Mouse (Mus musculus) kidney, postnatal 0 days (tissue): ENCODE data around the gene Eif5a2. TPM values are rescaled to one million over a fixed set of nuclear protein-coding genes. Genes with fewer than 3 reads are reported as not detected.

ENCODE experiments used
- ATAC-seq: fragments of 200-750 bp; cut with Nextera tagmentation; replicated peaks from 2 replicates; pipeline ENCODE4 v1.8.0; 2017; ENCODE audit warnings: low read depth, moderate number of reproducible peaks, moderate TSS enrichment, moderate library complexity; ENCODE audit not compliant: low FRiP score
- DNase-seq: peaks from one replicate; pipeline ENCODE4 v3.0.0-alpha.2; 2016; ENCODE audit warnings: low spot score
- H3K27ac ChIP-seq: fragments of 300-500 bp; sonication (generic); 2 replicates; pipeline ENCODE4 v1.5.1; 2014; ENCODE audit warnings: mild to moderate bottlenecking
- H3K27me3 ChIP-seq: fragments of 300-500 bp; sonication (generic); 2 replicates; pipeline ENCODE4 v1.6.1; 2014; ENCODE audit warnings: low read length, mixed read lengths; ENCODE audit not compliant: insufficient read depth
- H3K36me3 ChIP-seq: fragments of 300-500 bp; sonication (generic); 2 replicates; pipeline ENCODE4 v1.6.1; 2014; ENCODE audit warnings: low read length, mixed read lengths; ENCODE audit not compliant: insufficient read depth
- H3K4me1 ChIP-seq: fragments of 300-500 bp; sonication (generic); replicated peaks from 2 replicates; pipeline ENCODE4 v1.6.1; 2014; ENCODE audit warnings: antibody characterized with exemption, low read length, mixed read lengths; ENCODE audit not compliant: insufficient read depth
- H3K4me2 ChIP-seq: fragments of 300-500 bp; sonication (generic); 2 replicates; pipeline ENCODE4 v1.6.1; 2014; ENCODE audit warnings: mild to moderate bottlenecking, low read length, moderate library complexity, mixed read lengths
- H3K4me3 ChIP-seq: fragments of 300-500 bp; sonication (generic); replicated peaks from 2 replicates; pipeline ENCODE4 v1.5.1; 2014; ENCODE audit warnings: low read depth, low read length
- H3K9ac ChIP-seq: fragments of 300-500 bp; sonication (generic); 2 replicates; pipeline ENCODE4 v1.6.1; 2014; ENCODE audit warnings: low read depth, low read length
- H3K9me3 ChIP-seq: fragments of 300-500 bp; sonication (generic); replicated peaks from 2 replicates; pipeline ENCODE4 v1.6.1; 2016; ENCODE audit warnings: low read length, inconsistent platforms, mixed read lengths
- CTCF ChIP-seq: IDR thresholded peaks from 2 replicates; pipeline ENCODE4 v1.5.1; 2016; ENCODE audit warnings: antibody characterized with exemption, low read depth, mild to moderate bottlenecking, moderate library complexity
- WGBS: fragments of 180-500 bp; shearing (Covaris S2); extraction: QIAGEN DNeasy Blood & Tissue Kit; methylation state at CpG from one replicate; pipeline ENCODE4 v1.1.7; 2014; 5-methylcytosine and 5-hydroxymethylcytosine counted together
- polyA plus RNA-seq: library from polyadenylated mRNA; unstranded; fragments of >200 nt; fragmentation: Nextera tagmentation; extraction: Ambion mirVana; gene quantifications from 2 replicates; pipeline ENCODE4 v1.2.1, GENCODE M21; 2015

The Eif5a2 gene
- polyA plus RNA-seq, 1 experiment from 2014 or later, result 9.0 TPM

DNA sequence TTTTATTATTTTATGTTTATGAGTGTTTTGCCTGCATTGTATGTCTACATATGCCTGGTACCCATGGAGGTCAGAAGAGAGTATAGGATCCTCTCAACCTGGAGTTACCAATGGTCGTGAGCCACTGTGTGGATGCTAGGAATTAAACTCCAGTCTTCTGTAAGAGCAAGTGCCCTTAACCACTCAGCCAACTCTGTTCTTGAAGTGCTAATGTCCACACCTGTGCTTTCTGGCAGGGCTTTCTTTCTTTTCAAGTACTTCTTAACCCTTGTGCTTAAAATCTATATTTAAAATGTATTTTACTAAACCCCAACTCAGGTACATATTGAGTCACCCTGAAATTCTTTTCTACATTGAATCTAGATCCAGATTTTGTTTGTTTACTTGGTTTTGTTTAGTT is 45.2 kb downstream of the Eif5a2 start:
- no peaks in the 10 kb centered on the region for H3K36me3 ChIP-seq
- no peak overlapping the region for H3K4me3 ChIP-seq
- no peak overlapping the region for H3K4me2 ChIP-seq
- ATAC-seq (no peak), DNase-seq (no peak)
- H3K27me3 ChIP-seq, result no peaks in the 10 kb centered on the region
- no peaks in the 10 kb centered on the region for H3K4me1 ChIP-seq
- 96% methylated on average over 1 of the region's 1 CpGs for WGBS
- TF ChIP-seq CTCF, result no peak
- H3K27ac ChIP-seq, result no peak overlapping the region
- no peak overlapping the region for H3K9ac ChIP-seq
- no peaks in the 10 kb centered on the region for H3K9me3 ChIP-seq

GRCm38 (mm10) chr3:28827605-28828004 is 46.5 kb downstream of the Eif5a2 start:
- H3K9me3 ChIP-seq, result no peaks in the 10 kb centered on the region
- H3K27ac ChIP-seq, result no peak overlapping the region
- no peak overlapping the region for H3K9ac ChIP-seq
- no peaks in the 10 kb centered on the region for H3K4me1 ChIP-seq
- H3K27me3 ChIP-seq, result no peaks in the 10 kb centered on the region
- no peaks in the 10 kb centered on the region for H3K36me3 ChIP-seq
- ATAC-seq (no peak), DNase-seq (no peak)
- peak; percentile 25; the same call in 1 of the 2 replicates for TF ChIP-seq CTCF
- WGBS, result 92% methylated on average over 2 of the region's 2 CpGs
- H3K4me3 ChIP-seq, result no peak overlapping the region
- H3K4me2 ChIP-seq, result no peak overlapping the region

GRCm38 (mm10) chr3:28829454-28829853 is 48.4 kb downstream of the Eif5a2 start:
- Histone ChIP-seq H3K4me1 (no peaks in the 10 kb centered on the region), H3K27ac (no peak overlapping the region), H3K9me3 (no peaks in the 10 kb centered on the region), H3K4me2 (no peak overlapping the region), H3K4me3 (no peak overlapping the region), H3K9ac (no peak overlapping the region), H3K27me3 (no peaks in the 10 kb centered on the region), H3K36me3 (no peaks in the 10 kb centered on the region)
- no peak for ATAC-seq
- TF ChIP-seq CTCF, result no peak
- DNase-seq, result no peak
- 80% methylated on average over 2 of the region's 2 CpGs for WGBS

DNA sequence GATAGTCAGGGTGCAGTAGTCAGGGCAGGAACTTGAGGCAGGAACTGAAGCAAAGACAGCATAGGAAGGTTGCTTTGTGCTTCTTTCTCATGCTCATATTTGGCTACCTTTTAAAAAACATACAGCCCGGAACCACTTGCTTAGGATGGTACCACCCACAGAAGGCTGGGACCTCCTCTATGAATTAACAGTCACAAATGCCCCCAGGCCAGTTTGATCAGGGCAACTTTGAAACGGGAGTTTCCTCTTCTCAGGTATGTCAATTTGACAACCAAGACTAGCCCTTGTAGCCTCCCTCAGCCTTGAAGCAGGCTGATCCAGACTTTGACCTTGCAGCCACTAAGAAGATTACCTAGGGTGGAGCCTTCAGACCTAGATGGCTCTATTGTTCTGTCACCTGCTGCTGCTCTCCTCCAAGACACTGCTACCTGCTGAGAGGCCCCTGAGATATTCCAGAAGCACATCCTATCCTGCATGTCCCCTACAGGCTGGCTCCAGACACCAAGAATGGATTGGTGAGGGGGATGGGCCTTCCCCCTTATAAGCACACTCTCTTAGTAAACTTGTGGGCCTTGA is 55.8 kb downstream of the Eif5a2 start:
- Histone ChIP-seq H3K4me2 (no peak overlapping the region), H3K9me3 (no peaks in the 10 kb centered on the region), H3K9ac (no peak overlapping the region), H3K27ac (no peak overlapping the region), H3K27me3 (no peaks in the 10 kb centered on the region), H3K4me3 (no peak overlapping the region), H3K36me3 (no peaks in the 10 kb centered on the region), H3K4me1 (no peaks in the 10 kb centered on the region)
- 76% methylated on average over 2 of the region's 2 CpGs for WGBS
- no peak for ATAC-seq
- TF ChIP-seq CTCF, result no peak
- no peak for DNase-seq

DNA sequence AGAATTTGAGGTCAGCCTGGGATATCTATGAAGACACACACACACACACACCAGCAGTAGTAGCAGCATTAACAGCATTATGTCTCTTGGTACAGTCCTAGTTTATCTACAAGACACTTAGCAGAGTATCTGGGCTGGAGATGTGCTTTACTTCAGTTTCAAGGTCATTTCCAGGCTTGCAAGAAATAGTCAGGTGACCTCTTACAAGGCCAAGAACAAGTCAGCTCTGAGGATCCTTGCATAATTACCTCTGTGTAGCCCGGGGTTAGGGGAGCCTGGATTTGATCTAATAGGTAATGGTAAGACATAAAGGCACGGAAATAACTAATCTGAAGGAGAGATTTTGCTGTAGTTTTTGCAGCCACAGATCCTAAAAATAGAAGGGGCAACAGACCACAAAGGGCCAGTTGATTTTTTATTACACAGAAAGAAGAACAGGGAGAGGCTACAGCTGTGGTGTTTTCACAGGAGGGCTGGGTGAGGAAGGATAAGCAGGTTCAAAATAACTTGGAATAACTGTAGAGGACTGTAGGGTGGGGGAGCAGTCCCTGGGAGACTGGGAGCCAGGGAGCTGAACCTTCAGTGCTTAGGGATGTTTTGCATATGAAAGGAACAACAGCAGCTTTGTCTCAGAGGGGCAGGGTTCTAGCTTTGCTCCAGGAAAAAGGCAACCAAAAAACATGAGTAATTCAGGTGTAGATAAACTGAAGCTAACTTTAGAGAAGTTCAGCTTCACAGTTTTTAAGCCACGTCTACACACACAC is 61.0 kb downstream of the Eif5a2 start:
- 19% methylated on average over 3 of the region's 3 CpGs for WGBS
- no peaks in the 10 kb centered on the region for H3K9me3 ChIP-seq
- H3K27ac ChIP-seq, result peak overlapping the region; percentile 52
- DNase-seq (peak; percentile 40), ATAC-seq (peak; percentile 62)
- H3K4me3 ChIP-seq, result no peak overlapping the region
- H3K4me2 ChIP-seq, result no peak overlapping the region
- no peak overlapping the region for H3K9ac ChIP-seq
- no peaks in the 10 kb centered on the region; the same call in 1 of the 2 replicates for H3K4me1 ChIP-seq
- H3K27me3 ChIP-seq, result no peaks in the 10 kb centered on the region
- TF ChIP-seq CTCF, result no peak
- H3K36me3 ChIP-seq, result no peaks in the 10 kb centered on the region

DNA sequence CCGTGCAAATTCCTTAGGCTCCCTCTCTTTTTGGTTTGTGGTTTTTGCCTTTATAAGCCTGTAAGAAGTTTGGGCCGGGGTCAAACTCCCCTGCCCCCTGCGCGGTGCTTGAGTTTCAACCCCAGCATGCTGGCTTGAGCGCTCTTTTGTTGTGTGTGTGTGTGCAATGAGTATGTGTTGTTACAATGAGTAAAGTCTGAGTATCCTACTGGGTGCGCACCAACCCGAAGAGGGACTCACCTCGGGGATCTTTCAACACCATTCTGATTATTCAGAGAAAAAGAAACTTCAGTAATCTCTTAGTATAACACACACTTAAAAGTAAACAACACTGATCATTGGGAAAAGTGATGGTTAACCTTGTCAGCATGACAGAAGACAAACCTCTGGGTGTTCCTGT is 62.2 kb downstream of the Eif5a2 start:
- Histone ChIP-seq H3K9ac (no peak overlapping the region), H3K4me2 (no peak overlapping the region), H3K4me1 (no peaks in the 10 kb centered on the region; the same call in 1 of the 2 replicates), H3K27ac (peak overlapping the region; percentile 52), H3K4me3 (no peak overlapping the region), H3K9me3 (no peaks in the 10 kb centered on the region), H3K36me3 (no peaks in the 10 kb centered on the region), H3K27me3 (no peaks in the 10 kb centered on the region)
- WGBS, result 22% methylated on average over 8 of the region's 8 CpGs
- no peak for TF ChIP-seq CTCF
- ATAC-seq (no peak), DNase-seq (no peak)
